In genomic region chr11:78181830-78182357, GRCm38 (mm10) we compare ENCODE assay signal across 8 mouse cellular contexts. TPM values are rescaled to one million over a fixed set of nuclear protein-coding genes. Genes with fewer than 3 reads are reported as not detected.
A peak's percentile ranks its signal among the peaks of the same experiment; 100 is the strongest.
DNase-seq lines count a peak whose midpoint lies in the region; ATAC-seq and TF ChIP-seq lines count a peak whose summit lies in the region.
"Had no signal": no experiment of that assay in that cellular context is flagged by ENCODE, and none has a peak within 500 bp of the region (broad histone marks: within the 10 kb centered on the region; RNA-seq: fewer than 3 reads in every experiment).

No protein-coding gene starts in this region.

- no peak for TF ChIP-seq POLR2A in limb, embryonic 14.5 days (IDR thresholded peaks at IDR 0.05; ENCODE audit: borderline replicate concordance, extremely low read depth, insufficient read depth, insufficient read length)

- H3K4me1 ChIP-seq in lung, embryonic 15.5 days: peaks cover 58% of the 10 kb centered on the region
- H3K4me1 ChIP-seq in forebrain, embryonic 12.5 days: peaks cover 61% of the 10 kb centered on the region
- peaks cover 34% of the 10 kb centered on the region for H3K4me1 ChIP-seq in limb, embryonic 14.5 days (ENCODE audit: control insufficient read depth, insufficient read depth, low read length)
- peaks cover 46% of the 10 kb centered on the region for H3K4me1 ChIP-seq in stomach, embryonic 16.5 days (ENCODE audit: control insufficient read depth, insufficient read depth, low read length)

- peak overlapping the region; percentile 98 for H3K9ac ChIP-seq in lung, embryonic 15.5 days
- peak overlapping the region; percentile 83 for H3K9ac ChIP-seq in forebrain, embryonic 12.5 days
- H3K9ac ChIP-seq in limb, embryonic 14.5 days (ENCODE audit: low read depth, low read length, severe bottlenecking): peak overlapping the region; percentile 87
- peak overlapping the region; percentile 91 for H3K9ac ChIP-seq in stomach, embryonic 16.5 days (ENCODE audit: low read length)

- peaks cover 30% of the 10 kb centered on the region for H3K36me3 ChIP-seq in lung, embryonic 15.5 days
- H3K36me3 ChIP-seq in forebrain, embryonic 12.5 days (replicated peaks): peaks cover 30% of the 10 kb centered on the region
- peaks cover 31% of the 10 kb centered on the region for H3K36me3 ChIP-seq in limb, embryonic 14.5 days (ENCODE audit: control insufficient read depth, insufficient read depth, low read length)
- peaks cover 8% of the 10 kb centered on the region; the same call in 1 of the 2 replicates for H3K36me3 ChIP-seq in stomach, embryonic 16.5 days (ENCODE audit: control insufficient read depth, insufficient read depth, low read length)

- peak overlapping the region; percentile 67 for H3K4me2 ChIP-seq in lung, embryonic 15.5 days
- peak overlapping the region; percentile 75 for H3K4me2 ChIP-seq in forebrain, embryonic 12.5 days
- H3K4me2 ChIP-seq in limb, embryonic 14.5 days (replicated peaks; ENCODE audit: low read depth, low read length, severe bottlenecking): peak overlapping the region; percentile 75
- H3K4me2 ChIP-seq in stomach, embryonic 16.5 days (ENCODE audit: low read depth, low read length): peak overlapping the region; percentile 73

- H3K27me3 ChIP-seq in lung, embryonic 15.5 days: no peaks in the 10 kb centered on the region
- H3K27me3 ChIP-seq in forebrain, embryonic 12.5 days: no peaks in the 10 kb centered on the region
- no peaks in the 10 kb centered on the region for H3K27me3 ChIP-seq in limb, embryonic 14.5 days (ENCODE audit: control insufficient read depth, insufficient read depth, low read length)
- no peaks in the 10 kb centered on the region for H3K27me3 ChIP-seq in stomach, embryonic 16.5 days (ENCODE audit: control insufficient read depth, insufficient read depth, low read length)

- H3K27ac ChIP-seq in lung, embryonic 15.5 days: no peak overlapping the region
- H3K27ac ChIP-seq in forebrain, embryonic 12.5 days: no peak overlapping the region
- H3K27ac ChIP-seq in limb, embryonic 14.5 days (replicated peaks; ENCODE audit: low read depth, low read length): no peak overlapping the region
- H3K27ac ChIP-seq in stomach, embryonic 16.5 days (ENCODE audit: low read length): 0 out of 2 replicates have a peak overlapping the region, but pooled peaks have one; percentile 94

- DNase-seq in lung, postnatal 14 days: no peak
- no peak for DNase-seq in limb, embryonic 14.5 days (ENCODE audit: low spot score)
- DNase-seq in urinary bladder, postnatal 36 days (ENCODE audit: low spot score in 2 of 2): no peak
- DNase-seq in urinary bladder, adult 18-20 months (ENCODE audit: low spot score in 2 of 2): no peak
- DNase-seq: adrenal gland, postnatal 14 days had no signal

- H3K4me3 ChIP-seq in lung, embryonic 15.5 days: peak overlapping the region; percentile 85
- H3K4me3 ChIP-seq in forebrain, embryonic 12.5 days (replicated peaks): peak overlapping the region; percentile 75
- H3K4me3 ChIP-seq in limb, embryonic 14.5 days (replicated peaks; ENCODE audit: low read length): peak overlapping the region; percentile 83
- H3K4me3 ChIP-seq in stomach, embryonic 16.5 days (replicated peaks; ENCODE audit: low read length): peak overlapping the region; percentile 92

- WGBS in lung, embryonic 15.5 days: 41% methylated on average over 2 of the region's 2 CpGs
- 53% methylated on average over 2 of the region's 2 CpGs for WGBS in forebrain, embryonic 12.5 days
- WGBS in limb, embryonic 14.5 days: 48% methylated on average over 2 of the region's 2 CpGs
- 31% methylated on average over 2 of the region's 2 CpGs for WGBS in stomach, embryonic 16.5 days

- no peaks in the 10 kb centered on the region for H3K9me3 ChIP-seq in lung, embryonic 15.5 days
- H3K9me3 ChIP-seq in forebrain, embryonic 12.5 days: no peaks in the 10 kb centered on the region
- no peaks in the 10 kb centered on the region for H3K9me3 ChIP-seq in limb, embryonic 14.5 days (ENCODE audit: control insufficient read depth, low read length)
- H3K9me3 ChIP-seq in stomach, embryonic 16.5 days (replicated peaks; ENCODE audit: control insufficient read depth, low read length): no peaks in the 10 kb centered on the region

- no peak for ATAC-seq in lung, embryonic 15.5 days (ENCODE audit: borderline replicate concordance, extremely low read depth, low FRiP score, low TSS enrichment)
- ATAC-seq in forebrain, embryonic 12.5 days (ENCODE audit: low FRiP score): no peak
- no peak for ATAC-seq in limb, embryonic 14.5 days (ENCODE audit: low FRiP score, low read depth)
- no peak for ATAC-seq in stomach, embryonic 16.5 days (ENCODE audit: insufficient read depth, low FRiP score)

RNA-seq across cellular contexts. Expression of gene Rpl23a, which starts 1.5 kb away (rescaled TPM):
- polyA plus RNA-seq in lung, embryonic 15.5 days (2015; fragmentation: Nextera tagmentation; extraction: Ambion mirVana): 1,297 and 1,378 TPM in 2 replicates
- polyA plus RNA-seq in forebrain, embryonic 12.5 days (2016; fragmentation: Nextera tagmentation; extraction: Ambion mirVana): 931 and 997 TPM in 2 replicates
- polyA plus RNA-seq in limb, embryonic 14.5 days (2012; rRNA removed): 1,666 and 3,231 TPM in 2 replicates
- 1,710 and 1,819 TPM in 2 replicates for polyA plus RNA-seq in limb, embryonic 14.5 days (2014; fragmentation: Nextera tagmentation; extraction: Ambion mirVana)
- polyA plus RNA-seq in stomach, embryonic 16.5 days (2015; fragmentation: Nextera tagmentation; extraction: Ambion mirVana): 1,025 and 1,263 TPM in 2 replicates

RNA-seq across cellular contexts. Expression of gene Tlcd1, which starts 5.4 kb away (rescaled TPM):
- polyA plus RNA-seq in lung, embryonic 15.5 days (2015; fragmentation: Nextera tagmentation; extraction: Ambion mirVana): 20.2 and 22.9 TPM in 2 replicates
- 5.5 and 6.9 TPM in 2 replicates for polyA plus RNA-seq in forebrain, embryonic 12.5 days (2016; fragmentation: Nextera tagmentation; extraction: Ambion mirVana)
- polyA plus RNA-seq in limb, embryonic 14.5 days (2012; rRNA removed): 43.3 and 48.4 TPM in 2 replicates
- polyA plus RNA-seq in limb, embryonic 14.5 days (2014; fragmentation: Nextera tagmentation; extraction: Ambion mirVana): 19.4 and 21.4 TPM in 2 replicates
- polyA plus RNA-seq in stomach, embryonic 16.5 days (2015; fragmentation: Nextera tagmentation; extraction: Ambion mirVana): 32.5 and 32.8 TPM in 2 replicates

RNA-seq across cellular contexts. Expression of gene Nek8, which starts 5.4 kb away (rescaled TPM):
- 19.2 and 20.3 TPM in 2 replicates for polyA plus RNA-seq in lung, embryonic 15.5 days (2015; fragmentation: Nextera tagmentation; extraction: Ambion mirVana)
- 8.8 and 9.4 TPM in 2 replicates for polyA plus RNA-seq in forebrain, embryonic 12.5 days (2016; fragmentation: Nextera tagmentation; extraction: Ambion mirVana)
- 38.3 and 46.4 TPM in 2 replicates for polyA plus RNA-seq in limb, embryonic 14.5 days (2012; rRNA removed)
- 11.9 and 17.2 TPM in 2 replicates for polyA plus RNA-seq in limb, embryonic 14.5 days (2014; fragmentation: Nextera tagmentation; extraction: Ambion mirVana)
- polyA plus RNA-seq in stomach, embryonic 16.5 days (2015; fragmentation: Nextera tagmentation; extraction: Ambion mirVana): 16.7 and 19.0 TPM in 2 replicates

RNA-seq across cellular contexts. Expression of gene Rab34, which starts 6.3 kb away (rescaled TPM):
- 141 and 147 TPM in 2 replicates for polyA plus RNA-seq in lung, embryonic 15.5 days (2015; fragmentation: Nextera tagmentation; extraction: Ambion mirVana)
- 44.5 and 49.8 TPM in 2 replicates for polyA plus RNA-seq in forebrain, embryonic 12.5 days (2016; fragmentation: Nextera tagmentation; extraction: Ambion mirVana)
- polyA plus RNA-seq in limb, embryonic 14.5 days (2012; rRNA removed): 163 and 228 TPM in 2 replicates
- 171 and 181 TPM in 2 replicates for polyA plus RNA-seq in limb, embryonic 14.5 days (2014; fragmentation: Nextera tagmentation; extraction: Ambion mirVana)
- 88.3 and 90.9 TPM in 2 replicates for polyA plus RNA-seq in stomach, embryonic 16.5 days (2015; fragmentation: Nextera tagmentation; extraction: Ambion mirVana)

RNA-seq across cellular contexts. Expression of gene Proca1, which starts 11.3 kb away (rescaled TPM):
- 4.4 and 4.7 TPM in 2 replicates for polyA plus RNA-seq in lung, embryonic 15.5 days (2015; fragmentation: Nextera tagmentation; extraction: Ambion mirVana)
- 1.4 and 1.5 TPM in 2 replicates for polyA plus RNA-seq in forebrain, embryonic 12.5 days (2016; fragmentation: Nextera tagmentation; extraction: Ambion mirVana)
- 1.7 and 1.9 TPM in 2 replicates for polyA plus RNA-seq in limb, embryonic 14.5 days (2012; rRNA removed)
- 2.1 and 3.2 TPM in 2 replicates for polyA plus RNA-seq in limb, embryonic 14.5 days (2014; fragmentation: Nextera tagmentation; extraction: Ambion mirVana)
- 3.1 and 3.7 TPM in 2 replicates for polyA plus RNA-seq in stomach, embryonic 16.5 days (2015; fragmentation: Nextera tagmentation; extraction: Ambion mirVana)
